Mouse (Mus musculus) G1E (cell line): Measurements from ENCODE around the gene Frmd6.

ENCODE experiments used
- CTCF ChIP-seq: IDR thresholded peaks from 2 replicates; pipeline ENCODE4 v1.5.1; 2012; ENCODE audit warnings: low read depth, low read length, inconsistent platforms, mixed read lengths
- GATA1 ChIP-seq: IDR thresholded peaks from 2 replicates; pipeline ENCODE4 v1.6.1; 2012; ENCODE audit warnings: borderline replicate concordance, low read length, inconsistent platforms, mixed read lengths
- GATA2 ChIP-seq: IDR thresholded peaks from 2 replicates; pipeline ENCODE4 v1.6.1; 2012; ENCODE audit warnings: low read depth, low read length, inconsistent platforms, borderline replicate concordance
- POLR2AphosphoS5 ChIP-seq: IDR thresholded peaks from 2 replicates; pipeline ENCODE4 v1.6.1; 2012; ENCODE audit warnings: low read depth, low read length, inconsistent platforms; ENCODE audit not compliant: insufficient replicate concordance
- TAL1 ChIP-seq: conservative IDR thresholded peaks from 2 replicates; pipeline ENCODE4 v1.6.1; 2012; ENCODE audit warnings: low read depth, low read length, inconsistent platforms, mixed read lengths

DNA sequence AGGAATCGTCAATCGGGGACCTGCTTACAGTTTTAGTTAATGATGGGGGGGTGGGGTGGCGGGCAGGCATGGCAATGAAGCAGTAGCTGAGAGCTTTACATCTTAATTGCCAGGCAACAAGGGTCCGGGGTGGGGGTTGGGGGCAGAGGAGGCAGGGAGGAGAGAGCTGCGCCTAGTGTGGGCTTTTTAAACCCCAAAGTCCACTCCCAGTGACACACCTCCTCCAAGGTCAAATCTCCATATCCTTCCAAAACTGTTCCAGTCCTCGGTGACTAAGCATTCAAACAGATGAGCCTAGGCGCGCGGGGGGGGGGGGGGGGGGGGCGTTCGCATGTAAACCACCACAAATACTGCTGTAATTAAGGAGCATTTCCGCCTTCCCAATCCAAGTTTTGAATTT lies 111.8 kb downstream of the Frmd6 start:
- TF ChIP-seq CTCF: no peak
- TF ChIP-seq GATA1: no peak
- TF ChIP-seq TAL1: no peak
- no peak for TF ChIP-seq POLR2AphosphoS5
- no peak for TF ChIP-seq GATA2
